Mouse (Mus musculus) forebrain, embryonic 14.5 days (tissue): Measurements from ENCODE around the gene Atp5h. TPM values are rescaled to one million over a fixed set of nuclear protein-coding genes. Genes with fewer than 3 reads are reported as not detected.
"Not testable (repeated sequence)": the region's sequence is repeated elsewhere in the genome, so short reads cannot be mapped to it uniquely, and the experiment has no call there.

ENCODE experiments used
- ATAC-seq: fragments of 200-750 bp; cut with Nextera tagmentation; 2 replicates; pipeline ENCODE4 v1.8.0; 2017; ENCODE audit warnings: mild to moderate bottlenecking, moderate library complexity
- DNase-seq: peaks from one replicate; pipeline ENCODE4 v3.0.0-alpha.2; 2015; ENCODE audit warnings: low spot score
- H3K27ac ChIP-seq: fragments of 300-500 bp; sonication (generic); 2 replicates; pipeline ENCODE4 v1.5.1; 2014; ENCODE audit warnings: low read depth, mild to moderate bottlenecking, control low read depth, low read length, moderate library complexity
- H3K27me3 ChIP-seq: fragments of 300-500 bp; sonication (generic); replicated peaks from 2 replicates; pipeline ENCODE4 v1.6.1; 2014; ENCODE audit warnings: low read length, control low read depth, mixed read lengths; ENCODE audit not compliant: control insufficient read depth, insufficient read depth
- H3K36me3 ChIP-seq: fragments of 300-500 bp; sonication (generic); 2 replicates; pipeline ENCODE4 v1.6.1; 2014; ENCODE audit warnings: low read length, control low read depth; ENCODE audit not compliant: control insufficient read depth, insufficient read depth
- H3K4me1 ChIP-seq: fragments of 300-500 bp; sonication (generic); 2 replicates; pipeline ENCODE4 v1.6.1; 2014; ENCODE audit warnings: antibody characterized with exemption, low read length, control low read depth; ENCODE audit not compliant: control insufficient read depth, insufficient read depth
- H3K4me2 ChIP-seq: fragments of 300-500 bp; sonication (generic); 2 replicates; pipeline ENCODE4 v1.6.1; 2014; ENCODE audit warnings: mild to moderate bottlenecking, control low read depth, low read length
- H3K4me3 ChIP-seq: fragments of 300-500 bp; sonication (generic); 2 replicates; pipeline ENCODE4 v1.5.1; 2014; ENCODE audit warnings: low read depth, low read length, control low read depth
- H3K9ac ChIP-seq: fragments of 300-500 bp; sonication (generic); 2 replicates; pipeline ENCODE4 v1.6.1; 2014; ENCODE audit warnings: mild to moderate bottlenecking, low read length, control low read depth, moderate library complexity
- H3K9me3 ChIP-seq: fragments of 300-500 bp; sonication (generic); replicated peaks from 2 replicates; pipeline ENCODE4 v1.6.1; 2016; ENCODE audit warnings: low read length, control low read depth, mixed read lengths; ENCODE audit not compliant: control insufficient read depth
- WGBS: fragments of 180-500 bp; shearing (Covaris S2); extraction: QIAGEN DNeasy Blood & Tissue Kit; methylation state at CpG from one replicate; pipeline ENCODE4 v1.1.7; 2014; 5-methylcytosine and 5-hydroxymethylcytosine counted together
- polyA plus RNA-seq: library from polyadenylated mRNA; unstranded; fragments of >200 nt; fragmentation: Nextera tagmentation; extraction: Ambion mirVana; gene quantifications from 2 replicates; pipeline ENCODE4 v1.2.1, GENCODE M21; 2014

Atp5h gene
- polyA plus RNA-seq, 1 experiment from 2014 or later, result 904 TPM

GRCm38 (mm10) chr11:115400126-115400525 lies 19.6 kb downstream of the Atp5h start:
- H3K27me3 ChIP-seq, result no peaks in the 10 kb centered on the region
- DNase-seq (no peak), ATAC-seq (no peak)
- H3K4me1 ChIP-seq, result peaks cover 14% of the 10 kb centered on the region
- no peak overlapping the region for H3K4me2 ChIP-seq
- H3K9me3 ChIP-seq, result no peaks in the 10 kb centered on the region
- H3K27ac ChIP-seq, result peak overlapping the region; percentile 56; the same call in 1 of the 2 replicates
- peaks cover 12% of the 10 kb centered on the region for H3K36me3 ChIP-seq
- no peak overlapping the region for H3K4me3 ChIP-seq
- WGBS, result 85% methylated on average over 3 of the region's 3 CpGs
- no peak overlapping the region for H3K9ac ChIP-seq

GRCm38 (mm10) chr11:115398085-115398484 lies 21.7 kb downstream of the Atp5h start:
- Histone ChIP-seq H3K4me2 (no peak overlapping the region), H3K4me1 (peaks cover under 1% of the 10 kb centered on the region; the same call in 1 of the 2 replicates), H3K4me3 (no peak overlapping the region), H3K27ac (no peak overlapping the region), H3K9ac (no peak overlapping the region), H3K9me3 (no peaks in the 10 kb centered on the region), H3K27me3 (no peaks in the 10 kb centered on the region), H3K36me3 (peaks cover 32% of the 10 kb centered on the region)
- ATAC-seq, result no peak
- 79% methylated on average over 7 of the region's 7 CpGs for WGBS
- no peak for DNase-seq

GRCm38 (mm10) chr11:115393721-115394325 lies 25.9 kb downstream of the Atp5h start:
- Histone ChIP-seq H3K4me2 (no peak overlapping the region), H3K4me1 (no peaks in the 10 kb centered on the region), H3K4me3 (no peak overlapping the region), H3K27ac (no peak overlapping the region), H3K9ac (no peak overlapping the region), H3K9me3 (no peaks in the 10 kb centered on the region), H3K27me3 (no peaks in the 10 kb centered on the region), H3K36me3 (peaks cover 61% of the 10 kb centered on the region)
- no peak for DNase-seq
- ATAC-seq, result no peak
- 77% methylated on average over 34 of the region's 34 CpGs for WGBS

- WGBS, result 92% methylated on average over 7 of the region's 7 CpGs
- H3K27me3 ChIP-seq, result no peaks in the 10 kb centered on the region
- no peak for DNase-seq
- H3K36me3 ChIP-seq, result peaks cover 67% of the 10 kb centered on the region
- H3K4me3 ChIP-seq, result no peak overlapping the region
- H3K4me2 ChIP-seq, result no peak overlapping the region
- no peak for ATAC-seq
- no peaks in the 10 kb centered on the region for H3K4me1 ChIP-seq
- H3K27ac ChIP-seq, result no peak overlapping the region
- no peak overlapping the region for H3K9ac ChIP-seq
- no peaks in the 10 kb centered on the region for H3K9me3 ChIP-seq
Observed at GRCm38 (mm10) chr11:115391358-115391757, 28.4 kb downstream of the Atp5h start.

GRCm38 (mm10) chr11:115386859-115387258 lies 32.9 kb downstream of the Atp5h start:
- 93% methylated on average over 3 of the region's 3 CpGs for WGBS
- not testable (repeated sequence) for H3K9ac ChIP-seq

GRCm38 (mm10) chr11:115384587-115384986 lies 35.2 kb downstream of the Atp5h start:
- Histone ChIP-seq H3K36me3 (peaks cover 6% of the 10 kb centered on the region; the same call in 1 of the 2 replicates), H3K27ac (no peak overlapping the region), H3K9me3 (no peaks in the 10 kb centered on the region), H3K4me3 (no peak overlapping the region), H3K27me3 (no peaks in the 10 kb centered on the region), H3K4me2 (peak overlapping the region; percentile 88), H3K4me1 (peaks cover 23% of the 10 kb centered on the region), H3K9ac (no peak overlapping the region)
- no peak for DNase-seq
- no peak for ATAC-seq
- 82% methylated on average over 5 of the region's 5 CpGs for WGBS

More at GRCm38 (mm10) chr11:115386859-115387258, 32.9 kb downstream of the Atp5h start:
- not testable (repeated sequence) for ATAC-seq, DNase-seq, H3K4me2 ChIP-seq, H3K4me3 ChIP-seq, H3K27me3 ChIP-seq, H3K27ac ChIP-seq, H3K9me3 ChIP-seq
- H3K4me1 ChIP-seq, result peaks cover 23% of the 10 kb centered on the region
- H3K36me3 ChIP-seq, result peaks cover 22% of the 10 kb centered on the region

GRCm38 (mm10) chr11:115383701-115384474 lies 35.9 kb downstream of the Atp5h start:
- 32% methylated on average over 16 of the region's 16 CpGs for WGBS
- peak overlapping the region; percentile 88 for H3K4me2 ChIP-seq
- H3K27me3 ChIP-seq, result no peaks in the 10 kb centered on the region
- H3K9me3 ChIP-seq, result no peaks in the 10 kb centered on the region
- ATAC-seq (peak; percentile 42; the same call in 1 of the 2 replicates), DNase-seq (peak; percentile 81)
- peaks cover 6% of the 10 kb centered on the region; the same call in 1 of the 2 replicates for H3K36me3 ChIP-seq
- H3K27ac ChIP-seq, result peak overlapping the region; percentile 77
- H3K4me3 ChIP-seq, result peak overlapping the region; percentile 91
- H3K9ac ChIP-seq, result peak overlapping the region; percentile 98
- H3K4me1 ChIP-seq, result peaks cover 23% of the 10 kb centered on the region

GRCm38 (mm10) chr11:115382891-115383290 lies 36.9 kb downstream of the Atp5h start:
- no peaks in the 10 kb centered on the region for H3K27me3 ChIP-seq
- peak overlapping the region; percentile 91 for H3K4me3 ChIP-seq
- peaks cover 23% of the 10 kb centered on the region for H3K4me1 ChIP-seq
- ATAC-seq (no peak), DNase-seq (peak; percentile 34)
- peak overlapping the region; percentile 77; the same call in 1 of the 2 replicates for H3K27ac ChIP-seq
- H3K36me3 ChIP-seq, result no peaks in the 10 kb centered on the region
- peak overlapping the region; percentile 88 for H3K4me2 ChIP-seq
- 0 out of 2 replicates have a peak, but pooled peaks cover 2% of the 10 kb centered on the region for H3K9me3 ChIP-seq
- 5% methylated on average over 5 of the region's 5 CpGs for WGBS
- H3K9ac ChIP-seq, result peak overlapping the region; percentile 98
